Mouse (Mus musculus) Patski (cell line): ENCODE results near the gene Traf6. TPM values are rescaled to one million over a fixed set of nuclear protein-coding genes. Genes with fewer than 3 reads are reported as not detected.

Experiments used
- ATAC-seq: fragments of 100-300 bp; one replicate; pipeline ENCODE4 v1.8.0; 2021
- CTCF ChIA-PET: fragments of 350-600 bp; sonication (Branson Sonifier 250); formaldehyde crosslinking; loops from one replicate; lab custom pipeline; 2022; ENCODE audit warnings: inconsistent platforms; lab: Charles Lee
- POLR2A ChIA-PET: fragments of 350-600 bp; sonication (Branson Sonifier 250); formaldehyde crosslinking; loops from one replicate; lab custom pipeline; 2022; ENCODE audit warnings: antibody characterized with exemption, inconsistent platforms; lab: Charles Lee
- DNase-seq: peaks from one replicate; pipeline ENCODE4 v3.0.0-alpha.2; 2011; ENCODE audit warnings: low read depth, low spot score
- H3K27me3 ChIP-seq: fragments of 371-371 bp; one replicate; pipeline ENCODE4 v1.5.1; 2021
- CTCF ChIP-seq: fragments of 100-300 bp; IDR thresholded peaks from one replicate; pipeline ENCODE4 v1.5.1; 2021
- in situ Hi-C: fragments of 300-500 bp; cut with MboI; formaldehyde crosslinking; loops from 3 replicates; pipeline ENCODE4 v1.11.1; 2018; ENCODE audit warnings: low pct_unique_long_range_greater_than_20kb, mixed read lengths
- polyA plus RNA-seq: library from polyadenylated mRNA; unstranded; gene quantifications from one replicate; pipeline ENCODE4 v1.2.3, GENCODE M21; 2021

Gene Traf6
- polyA plus RNA-seq, 1 experiment from 2014 or later, result 13.8 TPM

GRCm38 (mm10) chr2:101746537-101746936, 68.3 kb downstream of the Traf6 start:
- peak; percentile 48 for ATAC-seq
- ChIA-PET POLR2A (no interaction called here), CTCF (interaction anchor here (1.0 kb wide), 1 partner anchor 121 kb away, joined by 3 read pairs; no protein-coding TSS in a partner anchor)
- DNase-seq, result no peak
- no peak for TF ChIP-seq CTCF
- H3K27me3 ChIP-seq, result no peaks in the 10 kb centered on the region
- in situ Hi-C loops, result no loop called here

Other genes starting within 250 kb of the Traf6 start
- gene Rag2, start 53.7 kb upstream of the Traf6 start, polyA plus RNA-seq, result not detected
- gene Rag1, start 28.9 kb upstream of the Traf6 start, polyA plus RNA-seq, result not detected
- gene B230118H07Rik, start 28.9 kb upstream of the Traf6 start, polyA plus RNA-seq, result 42.7 TPM
- 3.8 TPM for gene Prr5l, start 204.6 kb downstream of the Traf6 start, polyA plus RNA-seq
- gene Commd9, start 207.8 kb downstream of the Traf6 start, polyA plus RNA-seq, result 52.3 TPM